Mouse (Mus musculus) C2C12 (cell line): ENCODE data around the gene Cntn2.

Experiments
- CEBPB ChIP-seq: IDR thresholded peaks from one replicate; pipeline ENCODE4 v1.6.1; 2011; ENCODE audit warnings: low read depth, mild to moderate bottlenecking, control low read depth, moderate library complexity
- CTCF ChIP-seq: IDR thresholded peaks from one replicate; pipeline ENCODE4 v1.5.1; 2011; ENCODE audit not compliant: control insufficient read depth, insufficient read depth, insufficient read length
- MAX ChIP-seq: IDR thresholded peaks from one replicate; pipeline ENCODE4 v1.6.1; 2011; ENCODE audit warnings: mild to moderate bottlenecking, control low read depth
- MYOD1 ChIP-seq: IDR thresholded peaks from one replicate; pipeline ENCODE4 v1.6.1; 2011; ENCODE audit warnings: low read depth; ENCODE audit not compliant: control insufficient read depth, insufficient read length
- MYOG ChIP-seq: IDR thresholded peaks from one replicate; pipeline ENCODE4 v1.6.1; 2011; ENCODE audit not compliant: control insufficient read depth, insufficient read length; ENCODE audit errors: extremely low read depth

DNA sequence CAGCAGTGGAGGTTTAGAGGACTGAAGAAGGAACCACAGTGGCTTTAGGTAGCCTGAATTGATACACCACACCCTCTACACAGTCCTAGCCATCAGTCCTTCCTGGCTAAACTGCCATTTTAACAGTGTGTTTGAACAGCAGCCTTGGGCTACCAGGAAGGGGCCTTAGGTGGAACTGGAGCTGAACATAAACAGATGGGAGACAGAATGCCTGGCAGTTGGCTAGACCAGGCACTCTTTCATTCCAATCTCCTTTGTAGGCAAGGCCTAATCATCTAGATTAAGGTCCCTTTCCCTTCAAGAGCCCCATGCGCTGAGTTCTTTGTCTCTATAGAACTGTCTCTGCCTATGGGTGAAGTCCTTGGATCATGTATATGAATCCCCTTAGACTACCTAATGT is 28.6 kb upstream of the Cntn2 start:
- TF ChIP-seq MAX = no peak
- no peak for TF ChIP-seq CTCF
- no peak for TF ChIP-seq MYOD1
- no peak for TF ChIP-seq CEBPB
- TF ChIP-seq MYOG = no peak
